Mouse (Mus musculus) embryo, embryonic 11.5 days (tissue): ENCODE data around the gene Sly.
"Not testable (repeated sequence)": the region's sequence is repeated elsewhere in the genome, so short reads cannot be mapped to it uniquely, and the experiment has no call there.

Experiments
- DNase-seq: peaks from one replicate; pipeline ENCODE4 v3.0.0-alpha.2; 2012; ENCODE audit warnings: low read depth, low spot score

Gene Sly

DNA sequence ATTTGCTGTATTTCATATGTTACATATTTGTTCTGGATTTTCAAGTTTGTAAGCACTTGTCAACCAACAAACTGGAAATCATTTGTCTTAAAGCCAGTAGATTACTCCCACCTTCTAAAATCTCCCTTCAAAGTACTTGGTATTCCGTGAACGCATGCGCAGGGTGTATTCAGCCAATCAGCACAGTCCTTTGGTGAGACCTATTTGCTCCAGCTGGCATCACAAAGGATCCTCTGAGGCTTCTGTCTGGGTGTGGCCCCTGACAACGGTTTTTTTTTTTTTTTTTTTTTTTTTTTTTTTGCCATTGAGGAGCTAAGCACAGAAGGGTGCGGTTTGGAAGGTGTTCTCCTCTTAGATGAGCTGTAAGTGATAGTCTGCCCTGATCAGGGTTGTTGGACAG, at the start of gene Sly:
Sly (plus strand) TSS at position 301 of the 400 bp plus-strand sequence.
- not testable (repeated sequence) for DNase-seq
